Mouse (Mus musculus): ENCODE results near the gene Cfap161.

The Cfap161 gene

DNA sequence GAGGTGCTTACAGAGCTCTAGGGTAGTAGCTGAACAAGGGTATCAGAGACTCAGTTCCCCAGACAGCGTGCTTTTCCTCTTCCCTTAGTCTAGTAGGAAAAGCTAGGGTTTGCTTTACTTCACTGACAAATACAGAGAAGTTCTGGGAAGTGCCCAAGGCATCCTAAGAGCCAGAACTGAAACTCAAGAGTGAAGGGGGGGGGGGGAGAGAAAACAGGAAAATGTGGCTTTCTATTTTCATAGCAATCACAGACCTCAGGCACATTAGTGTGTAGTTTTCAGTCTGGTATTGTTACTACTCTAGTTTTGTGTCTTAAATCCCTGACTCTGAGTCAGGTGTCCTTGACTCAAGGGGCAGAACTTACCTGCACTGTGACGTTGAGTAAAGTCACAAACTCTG is 7.3 kb upstream of the Cfap161 start:
- no peak for DNase-seq

DNA sequence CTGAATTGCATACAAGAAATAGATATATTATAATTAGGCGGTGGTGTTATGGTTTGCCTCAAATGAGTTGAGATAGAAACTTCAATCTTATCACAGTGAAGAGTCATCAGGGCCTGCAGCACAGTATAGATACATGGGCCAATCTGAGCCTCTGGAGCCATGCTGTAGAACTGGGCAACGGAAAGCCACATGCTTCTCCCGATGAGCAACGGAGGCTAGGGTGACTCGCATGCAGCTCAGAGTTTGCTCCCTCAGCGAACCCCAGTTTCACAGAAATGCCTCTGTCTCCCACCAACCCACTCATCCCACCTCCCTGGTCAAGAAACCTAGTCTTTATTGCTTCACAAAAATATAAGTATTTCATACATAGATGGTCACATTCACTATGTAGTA is 6.8 kb upstream of the Cfap161 start:
- DNase-seq = no peak

DNA sequence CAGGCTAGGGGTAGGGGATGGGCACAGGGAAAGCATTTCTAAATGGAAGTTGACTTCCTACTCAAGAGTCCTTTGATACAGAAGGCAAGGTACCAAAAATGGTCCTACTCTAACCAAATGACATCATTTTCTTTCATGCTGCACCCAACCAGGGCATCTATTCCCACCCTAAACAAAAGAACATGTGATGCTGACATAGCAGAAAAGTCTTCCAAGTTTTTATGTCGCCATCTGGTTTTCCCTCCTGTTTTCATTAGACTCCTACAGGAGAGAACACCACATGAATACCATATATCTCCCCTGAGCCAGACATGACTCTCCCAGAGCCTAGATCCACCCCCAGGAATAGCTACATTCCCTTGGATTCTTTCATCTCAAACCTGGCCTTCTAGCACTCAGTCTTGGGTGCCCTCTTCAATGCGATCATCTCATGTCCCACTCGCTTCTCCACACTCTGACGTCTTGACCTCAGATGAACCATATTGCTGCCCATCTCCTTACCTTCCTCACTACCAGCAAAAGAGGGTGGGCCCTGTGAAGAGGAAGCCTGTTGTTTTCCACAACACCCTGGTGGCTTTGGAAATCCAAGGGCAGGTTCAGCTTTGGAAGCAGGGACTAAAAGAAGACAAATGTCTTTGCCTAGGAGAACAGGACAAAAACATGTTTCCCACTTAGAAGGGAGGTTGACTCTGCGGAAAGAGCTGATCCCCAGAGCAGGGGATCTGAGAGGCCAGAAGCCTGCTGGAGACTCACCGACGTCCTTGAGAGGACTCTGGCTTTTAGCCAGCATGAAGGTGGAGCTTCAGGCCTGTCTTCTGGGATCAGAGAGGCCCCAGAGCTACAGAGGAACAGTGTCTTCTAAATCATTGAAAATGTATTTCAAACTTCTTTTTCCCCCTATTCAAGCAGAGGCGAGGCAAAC is 6.1 kb upstream of the Cfap161 start:
- no peak for DNase-seq

DNA sequence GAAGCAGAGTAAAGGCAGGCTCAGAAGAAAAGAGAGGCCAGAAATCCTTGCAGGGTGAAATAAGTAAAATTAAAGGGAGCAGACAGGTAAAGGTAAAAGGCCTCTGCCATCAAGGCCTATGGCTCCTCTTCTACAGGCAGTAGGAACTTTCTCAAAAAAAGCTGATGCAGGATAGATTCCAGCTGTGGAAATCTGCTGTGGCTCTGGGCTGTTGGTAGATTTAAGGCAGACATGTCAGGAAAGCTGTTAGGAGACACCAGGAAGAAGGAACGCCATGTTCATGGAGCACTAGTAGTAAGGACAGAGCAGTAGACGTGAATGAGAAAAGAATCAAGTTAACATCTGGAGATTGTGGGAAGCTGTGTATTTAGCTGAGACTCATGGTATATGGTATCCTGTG is 5.4 kb upstream of the Cfap161 start:
- no peak for DNase-seq

DNA sequence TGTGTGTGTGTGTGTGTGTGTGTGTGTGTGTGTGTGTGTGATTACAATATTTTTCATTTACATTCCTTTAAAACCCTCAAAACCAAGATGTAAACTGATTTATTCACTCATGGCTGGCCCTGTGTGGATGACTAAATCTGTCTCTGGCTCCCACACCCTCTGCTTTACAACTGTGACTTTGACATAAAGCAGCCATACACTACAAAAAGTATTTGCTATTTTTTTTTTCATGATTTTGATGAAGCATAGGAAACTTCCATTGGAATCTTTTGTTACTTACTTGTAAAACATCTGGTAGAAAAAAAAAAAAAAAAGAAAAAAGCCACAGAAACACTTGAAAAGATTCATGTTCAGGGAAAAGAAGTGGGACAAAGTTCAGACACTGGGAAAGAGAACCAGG is 3.3 kb upstream of the Cfap161 start:
- DNase-seq = no peak

DNA sequence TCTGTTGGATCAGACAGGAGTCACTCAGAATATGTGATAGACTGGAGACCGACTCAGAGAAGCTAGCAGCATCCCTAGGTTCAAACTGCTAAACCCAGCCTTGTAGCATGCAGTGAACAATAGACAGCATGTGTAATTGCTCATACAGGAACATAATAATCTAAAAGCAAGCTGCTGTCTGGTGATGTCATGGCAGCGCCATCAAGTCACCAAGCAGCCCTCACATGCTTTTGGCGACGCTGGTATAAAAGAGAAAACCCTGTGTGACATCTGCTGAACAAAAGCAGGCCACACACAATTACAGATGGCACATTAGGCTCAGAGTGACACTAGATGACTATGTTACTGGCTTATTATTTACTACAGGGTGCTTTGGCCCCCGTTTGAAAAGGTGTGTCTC is 1.5 kb upstream of the Cfap161 start:
- DNase-seq = no peak

DNA sequence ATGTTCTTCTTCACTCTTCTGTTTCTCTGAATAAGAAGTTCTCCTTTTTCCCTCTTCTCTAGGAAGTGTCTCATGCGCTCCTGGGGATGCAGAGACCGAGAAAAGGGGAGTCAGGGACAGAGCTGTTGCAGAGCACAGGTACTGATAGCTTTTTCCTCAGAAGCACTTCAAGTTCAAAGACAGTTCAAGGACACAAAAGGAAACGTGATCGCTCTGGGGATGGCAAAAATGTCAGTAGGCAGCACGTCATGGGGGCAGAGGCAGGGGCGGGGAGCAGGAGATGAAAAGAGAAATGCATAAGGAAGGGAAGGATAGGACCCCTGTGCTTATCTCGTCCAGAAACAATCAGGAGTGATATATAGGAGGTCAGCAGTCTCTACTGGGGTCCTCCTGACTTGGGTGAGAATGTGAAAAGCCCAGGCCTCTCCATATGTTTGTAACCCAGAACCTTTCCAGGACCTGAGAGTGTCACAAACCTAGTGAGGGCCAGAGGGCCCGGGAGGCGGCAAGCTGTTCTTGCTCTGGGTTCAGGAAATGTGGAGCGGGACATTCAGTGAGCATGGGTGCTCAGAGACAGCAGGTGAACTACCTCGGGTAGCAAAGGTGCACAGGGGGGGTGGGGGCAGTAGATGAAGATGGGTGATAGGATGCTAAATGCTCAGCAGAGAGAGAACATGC is 535 bp downstream of the Cfap161 start:
- no peak for DNase-seq

DNA sequence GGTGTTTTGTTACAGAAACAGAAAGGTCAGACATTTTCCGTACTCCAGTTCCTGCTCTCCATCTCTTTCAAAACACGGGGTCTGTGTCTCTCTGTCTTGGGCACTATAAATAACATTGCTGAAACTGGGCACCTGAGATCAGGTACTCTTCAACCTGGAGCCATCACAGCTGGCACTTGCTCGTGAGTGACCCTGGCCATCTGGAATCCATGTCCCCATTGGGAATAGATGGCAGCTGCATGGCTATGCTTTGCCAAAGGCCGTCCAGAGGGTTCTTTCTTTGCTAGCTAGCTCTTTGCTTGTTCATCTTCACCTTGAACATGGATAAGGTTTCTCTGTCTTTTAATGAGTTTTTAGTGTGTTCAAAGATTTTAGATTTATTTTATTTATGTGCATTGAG is 13.8 kb downstream of the Cfap161 start:
- DNase-seq = no peak

DNA sequence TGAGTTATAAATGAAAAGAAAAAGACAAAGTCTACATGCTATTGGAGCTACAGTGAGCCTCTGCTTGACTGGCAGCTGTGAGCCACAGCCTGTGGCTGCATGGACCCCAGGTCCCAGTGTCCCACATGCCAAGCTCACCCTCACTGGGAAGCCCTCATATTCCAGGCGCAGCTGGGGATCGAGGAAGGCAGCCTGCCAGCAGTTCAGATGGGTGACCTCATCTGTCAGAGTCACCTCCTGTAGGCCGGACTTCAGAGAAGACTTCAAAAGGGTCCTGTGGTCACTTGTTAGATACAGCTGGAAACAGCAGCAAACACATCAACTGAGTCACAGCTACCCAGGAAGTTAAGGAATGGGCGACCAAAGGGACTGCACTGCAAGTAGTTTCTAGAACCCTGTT is 14.7 kb downstream of the Cfap161 start:
- DNase-seq = no peak

DNA sequence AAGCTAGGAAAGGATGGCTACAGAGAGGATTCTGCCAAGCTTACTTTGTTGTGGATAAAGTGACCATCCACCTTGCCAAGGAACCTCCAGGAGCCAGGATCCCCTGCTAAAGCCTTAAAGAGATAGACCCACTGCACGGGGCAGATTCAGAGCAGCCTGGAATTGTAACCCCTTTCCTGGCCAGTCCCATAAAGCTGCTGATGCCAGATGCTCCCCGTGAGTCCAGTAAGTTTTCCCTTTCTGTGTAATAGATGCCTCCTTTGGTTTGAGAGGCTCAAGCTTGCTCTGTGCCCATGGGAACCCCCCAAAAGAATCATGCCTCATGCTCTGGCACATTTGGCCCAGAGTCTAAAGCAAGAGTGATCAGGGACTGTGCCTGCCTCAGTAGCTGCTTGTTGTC is 15.7 kb downstream of the Cfap161 start:
- DNase-seq = no peak

DNA sequence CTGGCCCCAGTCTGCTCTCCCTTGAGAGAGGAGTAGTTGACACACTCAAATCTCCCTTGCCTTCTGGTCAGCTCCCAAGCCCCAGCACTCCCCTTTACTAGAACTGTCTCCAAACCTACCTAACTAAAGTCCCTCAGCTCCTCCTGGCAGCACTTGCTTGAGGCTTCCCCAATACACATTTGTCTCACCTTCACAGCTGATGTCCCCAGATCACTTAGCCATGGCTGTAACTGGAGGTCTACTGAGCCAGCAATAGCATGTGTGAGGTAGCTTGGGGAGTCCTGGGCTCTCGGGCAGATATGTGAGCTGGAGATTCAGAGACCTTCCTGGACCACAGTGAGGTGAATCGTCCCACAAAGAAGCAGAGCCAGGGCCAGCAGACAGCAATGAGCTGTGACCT is 16.2 kb downstream of the Cfap161 start:
- DNase-seq = no peak

DNA sequence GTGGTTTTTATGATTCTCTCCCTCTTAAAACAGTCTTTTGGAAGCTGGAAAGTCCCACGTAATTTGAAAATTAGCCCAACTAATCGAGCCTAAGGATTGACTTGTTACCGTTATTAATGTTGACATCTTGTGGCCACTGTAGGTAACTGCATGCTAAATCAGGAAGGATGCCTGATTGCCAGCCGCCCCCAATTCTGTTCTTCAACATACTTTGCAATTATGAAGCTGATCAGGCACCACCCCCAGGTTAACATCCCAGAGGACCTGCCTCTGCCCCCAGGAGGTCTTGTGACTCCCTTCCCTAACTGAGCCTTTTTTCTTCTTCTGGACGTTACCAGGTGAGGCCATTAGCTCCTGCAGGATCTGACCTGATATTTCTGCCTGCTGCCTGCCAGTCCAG is 20.0 kb downstream of the Cfap161 start:
- DNase-seq = peak; percentile 62 to 66

DNA sequence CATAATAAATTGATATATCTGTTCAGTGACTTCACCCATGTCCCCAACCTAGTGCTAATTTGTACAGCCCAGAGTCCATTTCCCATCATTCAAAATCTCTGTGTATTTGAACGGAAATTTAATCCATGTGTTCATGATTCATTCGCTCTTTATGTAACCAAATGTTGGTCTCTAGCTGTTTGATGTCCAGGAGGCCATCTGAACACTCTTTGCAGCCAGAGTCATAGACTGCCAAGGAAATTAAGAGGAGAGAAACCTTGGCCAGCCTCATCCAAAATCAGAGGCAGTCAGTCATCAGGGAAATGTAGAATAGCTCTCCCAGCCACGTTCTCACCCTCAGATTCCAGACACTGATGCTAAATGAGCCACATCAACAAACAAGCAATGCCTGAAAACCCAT is 31.0 kb downstream of the Cfap161 start:
- DNase-seq = peak; percentile 54 to 65

DNA sequence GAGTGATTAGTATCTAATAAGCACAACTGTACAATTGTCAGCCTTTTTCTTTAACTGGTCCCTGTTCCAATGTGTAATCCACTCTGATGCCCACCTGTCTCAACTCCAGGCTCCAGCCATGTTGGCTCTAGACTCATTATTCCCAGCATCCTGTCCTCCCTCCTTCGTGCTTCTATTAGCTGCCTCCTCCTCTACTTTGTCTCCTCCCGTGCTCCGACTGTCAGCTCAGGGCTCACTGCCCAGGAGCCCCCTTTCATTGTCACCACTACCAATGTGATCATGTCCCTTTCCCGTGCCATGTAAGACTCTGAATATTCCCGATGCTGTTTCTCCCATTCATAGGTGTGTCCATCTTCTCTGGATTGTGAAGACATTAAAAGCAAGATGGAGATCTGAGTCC is 32.3 kb downstream of the Cfap161 start:
- DNase-seq = no peak

DNA sequence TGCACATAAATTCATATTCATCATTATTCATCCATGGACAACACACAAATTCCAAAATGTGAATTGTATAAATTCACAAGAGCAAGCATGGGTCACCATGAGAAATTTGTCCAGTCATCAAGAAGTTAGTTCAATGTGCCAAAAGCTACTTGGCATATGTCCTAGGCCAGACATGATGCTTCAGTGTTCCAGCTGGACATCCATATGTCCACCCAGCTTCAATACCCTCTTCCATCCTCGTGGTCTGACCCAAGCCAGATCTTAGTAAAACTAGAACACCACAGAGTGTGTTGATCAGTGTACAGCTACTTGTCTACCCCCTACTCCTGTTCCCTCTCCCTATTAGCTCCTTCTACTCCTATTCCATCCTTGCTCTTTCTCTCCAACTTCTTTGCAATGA is 43.6 kb downstream of the Cfap161 start:
- peak; percentile 86 to 88 for DNase-seq

DNA sequence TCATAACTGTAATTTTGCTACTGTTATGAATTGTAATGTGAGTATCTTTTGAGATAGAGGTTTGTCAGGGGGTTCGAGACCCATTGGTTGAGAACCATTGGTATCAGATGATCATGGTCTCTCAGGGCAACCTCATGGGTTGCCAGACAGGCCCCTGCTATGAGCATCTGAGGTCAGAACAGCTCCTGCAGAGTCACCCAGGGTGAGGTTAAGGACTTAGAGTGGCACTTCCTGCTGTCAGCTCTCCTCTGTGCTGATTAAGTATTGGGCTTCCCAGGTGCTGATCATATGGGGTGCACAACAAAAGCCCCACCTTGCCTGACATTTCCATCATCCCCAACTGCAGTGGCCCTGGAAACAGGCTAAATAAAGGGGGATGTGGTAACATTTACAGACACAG is 46.3 kb downstream of the Cfap161 start:
- peak in 1 of 2 experiments; percentile 5 for DNase-seq

DNA sequence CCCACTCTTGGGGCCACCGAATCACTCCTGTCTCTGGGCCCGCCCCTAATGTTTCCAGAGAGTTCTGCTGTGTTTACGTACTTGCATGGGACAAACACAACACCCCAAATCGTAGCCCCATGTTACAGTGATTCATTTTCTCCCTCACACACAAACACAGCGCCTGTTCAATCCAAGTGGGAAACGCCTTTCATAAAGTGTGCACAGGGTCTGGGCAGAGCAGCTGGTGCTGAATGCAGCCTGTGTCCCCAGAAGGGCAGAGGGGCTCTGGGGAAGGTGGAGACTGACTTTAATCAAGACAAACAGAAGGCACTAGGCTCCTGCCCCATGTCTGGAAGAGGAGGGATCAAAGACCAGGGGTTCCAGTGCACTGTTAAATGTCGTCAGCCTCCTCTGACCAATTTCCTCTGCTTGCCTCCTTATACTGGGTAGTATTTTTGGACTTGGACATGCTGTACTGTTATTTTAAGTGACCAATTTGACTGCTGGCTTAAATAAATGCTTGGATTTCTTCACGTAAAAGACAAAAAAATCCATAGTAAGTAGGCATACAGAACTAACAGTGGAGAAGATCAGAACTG is 48.5 kb downstream of the Cfap161 start:
- peak; percentile 11 to 13 for DNase-seq

DNA sequence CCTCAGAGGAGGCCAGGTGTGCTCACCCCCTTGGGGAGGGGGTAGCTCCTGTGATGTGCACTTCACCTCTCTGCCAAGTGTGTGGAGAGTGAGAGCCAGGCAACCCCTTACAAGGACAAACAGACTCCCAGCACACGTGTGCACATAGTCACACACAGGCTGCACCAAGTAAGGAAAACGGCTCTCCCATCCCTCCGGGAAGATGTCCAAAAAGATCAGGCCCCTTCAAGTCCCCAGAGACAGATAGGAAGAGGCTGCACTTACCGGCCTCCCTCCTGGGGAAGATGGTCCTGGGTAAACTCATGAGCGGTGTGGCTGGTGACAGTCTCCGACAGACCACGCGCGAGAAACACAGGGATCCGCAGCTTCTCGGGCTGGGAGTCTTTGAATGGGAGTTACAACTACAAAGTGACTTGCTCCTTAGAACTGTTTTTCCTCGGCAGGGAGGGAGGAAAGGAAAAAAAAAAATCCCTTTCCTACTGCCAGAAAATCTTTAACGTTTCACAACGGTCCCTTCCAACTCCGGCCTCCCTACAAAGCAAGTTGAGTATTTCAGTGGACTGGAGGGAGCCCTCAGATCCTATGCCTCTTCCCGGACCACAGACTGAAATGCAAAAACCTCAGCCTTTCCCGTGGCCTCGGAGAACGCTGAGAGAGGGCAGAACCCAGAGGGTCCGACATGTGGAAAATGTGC is 49.1 kb downstream of the Cfap161 start, which contains the start of gene Il16:
Gene Il16 (minus strand): TSS at position 314 of the 694 bp plus-strand sequence.
- peak in 1 of 2 experiments; percentile 27 for DNase-seq

DNA sequence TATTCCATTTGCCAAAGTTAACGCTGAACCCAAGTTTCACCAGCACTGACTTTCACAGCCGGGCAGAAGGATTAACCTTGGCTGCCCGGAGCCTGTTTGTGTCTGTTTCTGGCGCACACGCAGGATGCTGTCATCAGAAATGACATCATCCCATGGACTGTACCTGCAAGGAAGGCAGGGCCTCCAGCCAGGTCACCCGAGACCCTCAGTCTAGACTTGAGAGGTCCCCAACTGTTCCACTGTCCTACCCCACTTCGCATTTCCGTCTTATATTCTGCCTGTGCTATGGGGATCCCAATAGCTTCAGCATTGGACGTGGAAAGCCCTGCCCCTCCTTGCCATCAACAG is 49.6 kb downstream of the Cfap161 start:
- DNase-seq = peak; percentile 45 to 48

DNA sequence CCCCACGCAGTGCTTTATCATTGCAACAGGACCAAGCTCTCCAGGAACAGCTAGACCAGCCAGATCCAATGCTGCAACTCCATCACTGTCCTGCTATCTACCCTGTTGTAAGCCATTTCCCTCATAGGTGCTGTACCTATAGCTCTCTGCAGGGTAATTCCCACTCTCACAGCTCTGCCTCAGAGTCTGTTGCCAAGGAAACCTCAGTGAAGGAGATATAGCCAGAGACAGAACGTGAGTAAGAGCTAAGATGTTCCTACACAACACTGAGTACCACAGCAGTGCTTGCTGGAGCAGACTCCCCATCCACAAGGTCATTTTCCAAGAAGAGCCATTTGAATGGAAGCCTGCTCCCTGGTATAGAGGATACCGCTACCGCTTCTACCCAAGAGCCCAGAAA is 50.4 kb downstream of the Cfap161 start:
- peak; percentile 5 to 27 for DNase-seq

DNA sequence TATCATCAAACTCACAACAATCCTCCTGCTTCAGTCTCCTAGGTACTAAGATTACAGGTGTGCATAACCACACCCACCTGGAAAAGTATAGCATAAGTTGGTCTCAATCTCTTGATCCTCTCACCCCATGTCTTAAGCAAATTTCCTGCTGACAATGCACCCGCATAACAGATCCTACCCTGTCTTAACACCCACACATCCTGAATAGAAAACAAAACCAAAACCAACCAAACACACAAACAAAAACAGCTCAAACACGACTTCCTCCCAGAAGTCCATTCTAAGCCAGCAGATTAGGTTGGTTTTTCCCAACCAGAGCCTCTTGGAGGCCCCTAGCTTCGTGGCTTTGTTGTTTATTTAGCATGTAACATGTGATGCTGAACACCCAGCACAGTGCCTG is 52.0 kb downstream of the Cfap161 start:
- DNase-seq = no peak

DNA sequence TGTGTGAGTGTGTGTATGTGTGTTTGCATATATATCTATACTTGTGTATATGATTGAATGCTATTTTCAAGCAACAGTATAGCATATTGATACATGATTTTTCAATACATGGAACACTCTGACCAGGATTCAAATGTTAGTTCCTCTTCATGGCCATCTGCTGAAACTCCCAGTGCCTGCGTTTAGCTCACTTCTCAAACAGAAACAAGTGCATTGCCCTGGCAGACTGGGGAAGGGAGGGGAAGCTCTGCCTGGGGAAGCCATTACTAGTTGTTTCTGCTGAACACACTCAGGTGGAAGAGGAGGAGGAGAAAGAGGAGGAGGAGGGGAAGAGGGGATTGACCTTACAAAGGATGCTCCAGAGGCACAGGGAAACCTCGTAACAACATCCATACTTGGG is 52.7 kb downstream of the Cfap161 start:
- DNase-seq = peak; percentile 6 to 10

DNA sequence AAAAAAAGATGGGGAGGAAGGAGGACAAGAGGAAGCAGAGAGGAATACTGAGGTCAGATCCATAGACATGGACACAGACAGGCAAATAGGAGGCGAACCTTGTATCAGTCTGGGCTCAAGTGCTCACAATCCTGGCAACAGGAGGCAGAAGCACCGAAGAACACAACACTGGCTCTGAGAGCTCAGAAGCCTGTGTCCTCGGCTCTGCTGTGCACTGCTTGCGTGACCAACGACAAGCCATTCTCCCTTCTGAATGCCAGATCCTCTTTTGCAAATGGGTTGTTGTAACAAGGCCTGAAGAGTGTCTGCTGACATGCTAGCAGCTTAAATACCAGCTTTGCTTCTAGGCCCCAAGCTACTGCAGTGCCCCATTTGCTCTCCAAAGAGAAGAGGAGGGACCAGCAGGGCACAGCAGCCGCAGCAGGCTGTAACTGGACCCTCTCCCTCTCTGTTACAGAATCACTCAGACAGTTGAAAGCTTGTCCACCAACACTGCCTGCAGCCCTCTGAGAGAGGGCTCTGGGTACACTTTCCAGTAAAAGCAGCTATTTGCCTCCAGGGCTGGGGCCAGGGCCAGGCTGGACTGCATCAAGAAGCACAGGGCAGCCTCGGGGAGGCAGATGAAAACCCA is 54.9 kb downstream of the Cfap161 start:
- DNase-seq = peak; percentile 29 to 36
